Mouse (Mus musculus) CH12.LX (cell line): ENCODE results near the gene Tpm1. TPM values are rescaled to one million over a fixed set of nuclear protein-coding genes. Genes with fewer than 3 reads are reported as not detected.
A peak's percentile ranks its signal among the peaks of the same experiment; 100 is the strongest.

Experiments
- DNase-seq: peaks from one replicate; pipeline ENCODE4 v3.0.0-alpha.2; 2013; ENCODE audit errors: extremely low read depth
- H3K27ac ChIP-seq: 2 replicates; pipeline ENCODE4 v1.5.1; 2012; ENCODE audit warnings: low read depth, mild to moderate bottlenecking, control low read depth, moderate library complexity; ENCODE audit not compliant: insufficient read depth
- H3K27me3 ChIP-seq: replicated peaks from 2 replicates; pipeline ENCODE3; 2012; ENCODE audit warnings: inconsistent platforms
- H3K36me3 ChIP-seq, 2 experiments: replicated peaks in 1 of 2; 2 replicates each; pipeline versions ENCODE3 to v1.6.1; 2012; ENCODE audit warnings: inconsistent platforms in 1 of 2, low read length in 1 of 2, mild to moderate bottlenecking in 1 of 2, mixed read lengths in 1 of 2, moderate library complexity in 1 of 2; ENCODE audit not compliant: control insufficient read depth in 1 of 2, insufficient read depth in 1 of 2
- H3K4me1 ChIP-seq, 2 experiments: 2 replicates each; pipeline ENCODE4 v1.6.1; 2012; ENCODE audit warnings: inconsistent platforms in 1 of 2, moderate library complexity in 1 of 2; ENCODE audit not compliant: insufficient read depth in 2 of 2, control insufficient read depth in 1 of 2
- H3K4me2 ChIP-seq: 2 replicates; pipeline ENCODE4 v1.6.1; 2012; ENCODE audit warnings: low read depth, mild to moderate bottlenecking, control low read depth; ENCODE audit not compliant: poor library complexity, insufficient read depth, severe bottlenecking
- H3K4me3 ChIP-seq, 3 experiments: fragments of 150-350 bp in 1 of 3; sonication (generic) in 1 of 3; replicated peaks in 1 of 3; 2 replicates each; pipeline versions ENCODE3 to v1.5.1; 2011 to 2012; ENCODE audit warnings: low read depth in 2 of 3, low read length in 2 of 3, mild to moderate bottlenecking in 2 of 3, moderate library complexity in 2 of 3, control low read depth in 1 of 3, improper control_type of control experiment in 1 of 3, inconsistent platforms in 1 of 3, mixed read lengths in 1 of 3; ENCODE audit not compliant: poor library complexity in 1 of 3
- H3K79me2 ChIP-seq: replicated peaks from 2 replicates; pipeline ENCODE4 v1.6.1; 2012; ENCODE audit warnings: mild to moderate bottlenecking, moderate library complexity; ENCODE audit not compliant: control insufficient read depth, poor library complexity, insufficient read depth, severe bottlenecking; ENCODE audit errors: extremely low read depth
- H3K9ac ChIP-seq: 2 replicates; pipeline ENCODE4 v1.6.1; 2012; ENCODE audit warnings: low read depth, mild to moderate bottlenecking, control low read depth, moderate library complexity; ENCODE audit not compliant: insufficient read depth
- H3K9me3 ChIP-seq: replicated peaks from 2 replicates; pipeline ENCODE3; 2012; ENCODE audit warnings: low read length, inconsistent platforms, mixed read lengths
- CHD1 ChIP-seq: IDR thresholded peaks from 2 replicates; pipeline ENCODE4 v1.6.1; 2012; ENCODE audit warnings: low read depth, low read length, improper control_type of control experiment, inconsistent platforms
- CHD2 ChIP-seq: IDR thresholded peaks from 2 replicates; pipeline ENCODE4 v1.6.1; 2011; ENCODE audit warnings: low read length, improper control_type of control experiment
- ETS1 ChIP-seq: conservative IDR thresholded peaks from 2 replicates; pipeline ENCODE4 v1.6.1; 2012; ENCODE audit warnings: low read depth, mild to moderate bottlenecking, inconsistent platforms, low read length, improper control_type of control experiment, moderate library complexity
- HCFC1 ChIP-seq: IDR thresholded peaks from 2 replicates; pipeline ENCODE4 v1.6.1; 2012; ENCODE audit warnings: low read depth, mild to moderate bottlenecking, inconsistent platforms, low read length, improper control_type of control experiment
- MAFK ChIP-seq: IDR thresholded peaks from 2 replicates; pipeline ENCODE4 v1.6.1; 2011; ENCODE audit warnings: low read length, improper control_type of control experiment; ENCODE audit not compliant: insufficient replicate concordance
- MEF2A ChIP-seq: IDR thresholded peaks from 2 replicates; pipeline ENCODE4 v1.6.1; 2014; ENCODE audit warnings: low read depth, mild to moderate bottlenecking, inconsistent platforms, low read length, improper control_type of control experiment, borderline replicate concordance
- MXI1 ChIP-seq: IDR thresholded peaks from 2 replicates; pipeline ENCODE4 v1.6.1; 2011; ENCODE audit warnings: mild to moderate bottlenecking, low read depth, low read length, improper control_type of control experiment
- MYC ChIP-seq: IDR thresholded peaks from 2 replicates; pipeline ENCODE4 v1.6.1; 2011; ENCODE audit warnings: low read depth, mild to moderate bottlenecking, improper control_type of control experiment, low read length
- NELFE ChIP-seq: IDR thresholded peaks from 2 replicates; pipeline ENCODE4 v1.6.1; 2011; ENCODE audit warnings: low read depth, low read length, improper control_type of control experiment
- NRF1 ChIP-seq: IDR thresholded peaks from 2 replicates; pipeline ENCODE4 v1.6.1; 2014; ENCODE audit warnings: low read depth, mild to moderate bottlenecking, inconsistent platforms, low read length, improper control_type of control experiment, moderate library complexity
- POLR2AphosphoS2 ChIP-seq: IDR thresholded peaks from 2 replicates; pipeline ENCODE4 v1.6.1; 2011; ENCODE audit warnings: low read depth, low read length, improper control_type of control experiment
- RAD21 ChIP-seq: IDR thresholded peaks from 2 replicates; pipeline ENCODE4 v1.6.1; 2011; ENCODE audit warnings: low read depth, mild to moderate bottlenecking, low read length, improper control_type of control experiment, moderate library complexity
- RCOR1 ChIP-seq: conservative IDR thresholded peaks from 2 replicates; pipeline ENCODE4 v1.6.1; 2012; ENCODE audit warnings: low read depth, mild to moderate bottlenecking, inconsistent platforms, low read length, improper control_type of control experiment
- SIN3A ChIP-seq: IDR thresholded peaks from 2 replicates; pipeline ENCODE4 v1.6.1; 2012; ENCODE audit warnings: low read length, improper control_type of control experiment, inconsistent platforms
- SMC3 ChIP-seq: IDR thresholded peaks from 2 replicates; pipeline ENCODE4 v1.6.1; 2011; ENCODE audit warnings: low read depth, low read length, improper control_type of control experiment
- TBP ChIP-seq: conservative IDR thresholded peaks from 2 replicates; pipeline ENCODE4 v1.6.1; 2011; ENCODE audit warnings: low read depth, low read length, improper control_type of control experiment
- ZC3H11A ChIP-seq: IDR thresholded peaks from 2 replicates; pipeline ENCODE4 v1.6.1; 2012; ENCODE audit warnings: low read depth, mild to moderate bottlenecking, inconsistent platforms, low read length, improper control_type of control experiment
- dilution Hi-C: fragments of 300-500 bp; cut with MboI; formaldehyde crosslinking; loops from 2 replicates; pipeline ENCODE4 v1.14.3; 2020; ENCODE audit warnings: low sequenced_read_pairs; ENCODE audit not compliant: extremely low pct_unique_long_range_greater_than_20kb, extremely low pct_ligation_motif_present
- in situ Hi-C: fragments of 300-500 bp; cut with MboI; formaldehyde crosslinking; loops from 3 replicates; pipeline ENCODE4 v1.14.3; 2019; ENCODE audit warnings: low sequenced_read_pairs, low pct_ligation_motif_present, low pct_unique_long_range_greater_than_20kb, mixed read lengths
- polyA plus RNA-seq: library from polyadenylated mRNA; unstranded; fragments of >175 nt; gene quantifications from 2 replicates; pipeline ENCODE4 v1.2.1, GENCODE M21; 2012; ENCODE audit warnings: low read depth; ENCODE audit not compliant: insufficient read length
- total RNA-seq, 2 experiments: library from RNA; depleted of rRNA; stranded (reverse); fragments of 300-350 nt in 1 of 2; fragments of >200 nt in 1 of 2; gene quantifications; 2 replicates each; pipeline ENCODE4 v1.2.3; 2012 to 2014

Tpm1 gene
- total and polyA plus RNA-seq, 3 experiments: 34.6 to 178 (median 63.1) TPM

- dilution Hi-C loops (no loop called here), in situ Hi-C loops (loop anchor here (5.0 kb wide), 1 partner anchor 39 kb away; no protein-coding TSS in a partner anchor)
- H3K4me1 ChIP-seq: peaks cover 0 to 10% of the 10 kb centered on the region in 2 experiments; a peak in 2 of 4 replicates
- H3K9me3 ChIP-seq: no peaks in the 10 kb centered on the region
- H3K4me3 ChIP-seq: no peak overlapping the region
- H3K79me2 ChIP-seq: no peaks in the 10 kb centered on the region
- no peak overlapping the region for H3K4me2 ChIP-seq
- TF ChIP-seq MXI1: no peak
- no peak for TF ChIP-seq SMC3
- TF ChIP-seq NELFE: no peak
- no peak for TF ChIP-seq MEF2A
- TF ChIP-seq MYC: no peak
- TF ChIP-seq ETS1: no peak
- TF ChIP-seq HCFC1: no peak
- TF ChIP-seq RAD21: no peak
- TF ChIP-seq MAFK: no peak
- TF ChIP-seq TBP: no peak
- TF ChIP-seq RCOR1: no peak
- TF ChIP-seq POLR2AphosphoS2: no peak
- DNase-seq: no peak
- H3K9ac ChIP-seq: no peak overlapping the region
- no peaks in the 10 kb centered on the region for H3K27me3 ChIP-seq
- no peaks in the 10 kb centered on the region for H3K36me3 ChIP-seq
- H3K27ac ChIP-seq: no peak overlapping the region
These were observed 45.5 kb downstream of the Tpm1 start for GRCm38 (mm10) chr9:67003656-67004055.

GRCm38 (mm10) chr9:67003156-67003555 lies 46.0 kb downstream of the Tpm1 start:
- Histone ChIP-seq H3K79me2 (no peaks in the 10 kb centered on the region), H3K27me3 (no peaks in the 10 kb centered on the region), H3K4me2 (no peak overlapping the region), H3K36me3 (no peaks in the 10 kb centered on the region), H3K4me1 (peaks cover 0 to 8% of the 10 kb centered on the region in 2 experiments; a peak in 2 of 4 replicates), H3K9me3 (no peaks in the 10 kb centered on the region), H3K9ac (no peak overlapping the region), H3K27ac (no peak overlapping the region), H3K4me3 (no peak overlapping the region)
- no peak for DNase-seq
- in situ Hi-C loops: loop anchor here (5.0 kb wide), 1 partner anchor 39 kb away; no protein-coding TSS in a partner anchor
- dilution Hi-C loops: no loop called here
- no peak for TF ChIP-seq TBP
- TF ChIP-seq SIN3A: no peak
- TF ChIP-seq, all 38 proteins: peak for 0

- DNase-seq: no peak
- Histone ChIP-seq H3K4me2 (0 out of 2 replicates have a peak overlapping the region, but pooled peaks have one; percentile 26), H3K4me1 (peaks cover 0 to 8% of the 10 kb centered on the region in 2 experiments; a peak in 2 of 4 replicates), H3K4me3 (no peak overlapping the region), H3K9ac (no peak overlapping the region), H3K27ac (no peak overlapping the region), H3K36me3 (no peaks in the 10 kb centered on the region), H3K27me3 (no peaks in the 10 kb centered on the region), H3K79me2 (no peaks in the 10 kb centered on the region), H3K9me3 (no peaks in the 10 kb centered on the region)
- dilution Hi-C loops: no loop called here
- in situ Hi-C loops: loop anchor here (5.0 kb wide), 1 partner anchor 41 kb away; no protein-coding TSS in a partner anchor
- no peak for TF ChIP-seq RCOR1
- 0 out of 2 replicates have a peak, but pooled peaks have one; percentile 9 for TF ChIP-seq SIN3A
- no peak for TF ChIP-seq TBP
- no peak; the same call in 1 of the 2 replicates for TF ChIP-seq HCFC1
- no peak for TF ChIP-seq CHD2
- no peak for TF ChIP-seq RAD21
- no peak for TF ChIP-seq POLR2AphosphoS2
- TF ChIP-seq CHD1: no peak
- TF ChIP-seq NRF1: 0 out of 2 replicates have a peak, but pooled peaks have one; percentile 2
- TF ChIP-seq ZC3H11A: no peak
These were observed 47.7 kb downstream of the Tpm1 start for GRCm38 (mm10) chr9:67001506-67001905.
